Mouse (Mus musculus) adrenal gland, adult (tissue): ENCODE data around the gene Rest.

Experiments used
- DNase-seq, 2 experiments: peaks; one replicate each; pipeline ENCODE4 v3.0.0; 2022 to 2023; ENCODE audit warnings: low spot score in 1 of 2; ENCODE audit not compliant: inconsistent age in 2 of 2

The Rest gene

DNA sequence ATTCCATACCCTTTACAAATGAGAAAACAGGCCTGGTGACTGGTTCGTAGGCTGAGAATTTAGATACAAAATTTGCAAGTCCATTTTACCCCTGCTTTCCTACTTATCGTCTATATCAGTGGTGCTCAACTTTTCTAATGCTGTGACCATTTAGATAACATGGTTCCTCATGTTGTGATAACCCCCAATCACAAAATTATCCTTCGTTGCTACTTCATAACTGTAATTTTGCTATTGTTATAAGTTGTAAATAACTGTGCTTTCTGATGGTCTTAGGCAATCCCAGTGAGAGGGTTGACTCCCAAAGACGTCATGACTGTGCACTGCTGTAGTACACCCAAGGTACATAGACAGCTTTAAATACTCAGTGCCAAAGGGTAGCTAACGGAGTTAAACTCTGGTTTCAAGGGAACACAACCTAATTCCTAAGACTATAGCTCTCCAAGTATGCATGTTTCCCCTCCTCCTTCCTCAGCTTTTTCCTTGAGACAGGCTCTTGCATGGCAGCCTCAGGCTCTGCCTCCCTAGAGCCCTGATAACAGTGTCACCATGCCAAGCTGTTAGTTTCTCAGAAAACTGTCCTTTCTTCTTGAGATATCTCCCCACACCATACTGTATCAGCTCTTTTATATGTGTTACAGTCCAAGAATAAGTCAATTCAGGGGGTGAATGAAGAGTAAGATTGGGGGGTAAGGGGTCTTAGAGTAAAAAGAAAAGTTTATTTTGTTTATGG is 42.7 kb downstream of the Rest start:
- DNase-seq: no peak

- DNase-seq: peak in 1 of 2 experiments; percentile 66
These were observed 44.0 kb downstream of the Rest start for GRCm38 (mm10) chr5:77309051-77309906.

DNA sequence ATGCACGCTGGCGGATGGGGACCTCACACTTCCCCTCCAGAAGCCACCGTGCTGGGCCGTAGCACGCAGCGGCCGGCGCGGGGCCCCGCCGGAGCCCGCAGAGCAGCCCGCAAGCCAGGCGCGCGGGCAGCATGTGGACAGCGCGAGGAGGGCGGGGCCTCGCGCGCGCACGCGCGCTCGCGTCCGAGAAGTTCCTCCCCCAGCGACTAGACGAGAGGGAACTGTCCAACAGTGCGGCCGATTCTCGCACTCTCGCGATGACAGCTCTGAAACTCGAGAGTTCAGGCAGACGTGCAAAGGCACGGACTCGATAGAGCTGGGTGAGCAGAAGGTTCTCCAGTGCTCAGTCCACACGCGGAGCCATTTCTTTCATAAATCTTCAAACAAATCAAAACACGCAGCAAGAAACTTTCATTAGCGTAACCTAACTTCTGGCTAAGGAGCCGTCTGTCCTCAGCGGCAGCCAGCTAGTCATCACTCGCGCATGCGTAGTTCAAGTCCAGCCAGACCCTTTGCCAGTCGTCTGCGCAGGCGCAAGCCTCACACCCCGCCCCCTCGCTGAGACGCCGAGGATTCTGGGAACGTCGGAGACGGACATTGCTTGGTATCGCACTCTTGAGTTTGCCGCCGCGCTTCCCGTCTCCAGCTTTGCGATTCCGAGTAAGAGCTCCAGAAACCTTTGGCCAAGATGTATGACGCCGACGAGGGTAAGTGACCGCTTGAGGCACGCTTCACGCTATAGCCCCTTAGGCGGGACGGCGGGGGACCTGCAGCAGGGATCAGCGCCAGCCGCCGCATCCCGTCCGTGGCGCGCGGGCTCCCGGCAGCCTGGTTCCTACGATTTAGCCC is 44.9 kb downstream of the Rest start, which contains the start of the genes Noa1 and Polr2b:
Gene Noa1, minus strand, starts transcription at position 161 of the 849 bp plus-strand sequence.
Gene Polr2b, plus strand, starts transcription at position 224 of the 849 bp plus-strand sequence.
- peak; percentile 98 to 99 for DNase-seq

GRCm38 (mm10) chr5:77314206-77314605 is 48.9 kb downstream of the Rest start:
- no peak for DNase-seq

GRCm38 (mm10) chr5:77314986-77315385 is 49.7 kb downstream of the Rest start:
- DNase-seq: peak in 1 of 2 experiments; percentile 35

DNA sequence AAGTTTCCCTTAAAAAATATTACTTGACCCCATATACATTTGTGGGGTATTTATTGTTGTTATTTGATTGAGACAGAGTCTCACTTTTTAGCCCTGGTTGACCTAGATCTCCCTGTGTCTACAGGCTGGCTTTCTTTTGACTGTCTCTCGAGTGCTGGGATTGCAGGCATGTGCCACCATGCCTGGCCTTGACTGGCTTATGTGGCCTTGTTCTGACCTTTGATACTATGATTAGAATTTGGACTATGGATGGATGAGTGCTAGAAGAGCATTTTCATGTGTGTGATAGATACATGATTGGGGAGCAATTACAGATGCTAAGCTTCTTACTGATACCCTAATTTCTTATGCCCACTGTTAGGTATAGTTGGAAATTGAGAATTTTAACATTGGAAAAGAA is 59.6 kb downstream of the Rest start:
- DNase-seq: peak; percentile 21 to 58

DNA sequence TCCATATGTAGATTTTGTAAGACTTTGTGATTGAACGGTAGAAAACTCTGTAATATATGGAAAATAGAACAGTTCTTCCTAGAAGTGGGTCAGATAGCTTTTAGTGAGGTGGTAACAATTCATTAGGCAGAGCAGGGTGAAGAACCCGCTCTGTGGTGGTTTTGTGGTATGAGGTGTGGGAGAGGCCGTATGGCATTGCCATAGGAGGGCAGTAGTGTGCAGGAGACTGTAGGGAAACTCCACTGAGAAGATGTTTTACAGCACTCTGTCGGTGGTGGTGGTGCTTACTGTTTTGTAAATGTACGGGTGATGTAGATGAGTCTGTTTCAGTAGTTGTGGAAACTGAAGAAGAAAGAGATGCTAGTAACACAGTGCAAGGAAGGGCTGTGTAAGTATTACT is 64.9 kb downstream of the Rest start:
- no peak for DNase-seq
